Mouse (Mus musculus) CD4-positive, CD25-positive, alpha-beta regulatory T cell, adult 2 months (primary cell): ENCODE data around the gene Pym1.
"Not testable (repeated sequence)": the region's sequence is repeated elsewhere in the genome, so short reads cannot be mapped to it uniquely, and the experiment has no call there.

Source experiments
- DNase-seq: peaks from one replicate; pipeline ENCODE4 v3.0.0-alpha.2; 2012; ENCODE audit warnings: low read depth, low spot score

The Pym1 gene

DNA sequence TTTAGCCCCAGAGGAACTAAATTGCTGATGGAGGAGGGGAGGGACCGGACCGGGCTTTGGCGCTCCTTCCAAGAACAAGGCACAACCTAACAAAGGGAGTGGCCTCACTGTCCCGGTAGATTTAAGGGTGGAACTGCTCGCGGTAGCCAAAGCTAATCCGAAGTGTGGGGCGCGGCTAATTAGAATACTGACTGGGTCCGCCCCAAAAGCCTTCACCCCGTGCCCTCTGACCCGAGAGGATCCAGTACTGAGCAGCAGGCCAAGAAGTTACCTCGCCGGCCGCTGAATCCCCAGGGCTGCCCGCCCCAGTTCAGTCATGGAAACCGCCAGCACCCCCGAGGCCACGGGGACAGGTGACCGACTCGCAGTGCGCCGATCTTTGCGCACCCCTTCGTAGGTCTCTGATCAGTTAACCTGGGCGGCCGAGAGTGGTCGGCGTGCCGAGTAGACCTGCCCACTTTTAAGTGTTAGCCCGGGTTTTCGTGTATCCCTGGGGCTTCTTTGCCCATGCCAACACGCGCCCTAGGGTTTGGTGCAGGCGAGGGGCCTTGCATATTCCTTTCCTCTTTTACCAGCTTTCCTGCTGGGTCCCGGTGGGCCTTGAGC, at the start of gene Pym1:
TSS of gene Pym1 (plus strand) at position 244 of the 606 bp plus-strand sequence.
- peak; percentile 76 for DNase-seq

DNA sequence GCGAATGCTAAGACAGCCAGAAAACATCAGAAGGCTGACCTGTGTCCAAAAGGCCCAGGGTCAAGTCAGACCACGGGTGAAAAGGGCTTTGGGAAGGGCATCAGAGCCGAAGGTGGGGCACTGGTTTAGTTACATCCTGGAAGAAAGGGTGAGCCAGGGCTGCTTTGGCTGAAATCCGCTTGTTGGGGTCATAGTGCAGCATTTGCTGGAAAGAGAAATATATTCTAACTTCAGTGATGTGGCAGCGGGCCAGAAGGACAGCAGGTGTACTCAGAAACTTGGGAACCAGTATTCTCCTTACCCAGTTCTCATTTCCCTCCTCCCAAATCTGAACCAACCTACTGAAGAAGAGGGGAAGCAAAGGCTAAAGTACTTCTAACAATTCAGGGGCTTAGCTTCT, 48.7 kb upstream of the Pym1 start:
- DNase-seq = no peak

DNA sequence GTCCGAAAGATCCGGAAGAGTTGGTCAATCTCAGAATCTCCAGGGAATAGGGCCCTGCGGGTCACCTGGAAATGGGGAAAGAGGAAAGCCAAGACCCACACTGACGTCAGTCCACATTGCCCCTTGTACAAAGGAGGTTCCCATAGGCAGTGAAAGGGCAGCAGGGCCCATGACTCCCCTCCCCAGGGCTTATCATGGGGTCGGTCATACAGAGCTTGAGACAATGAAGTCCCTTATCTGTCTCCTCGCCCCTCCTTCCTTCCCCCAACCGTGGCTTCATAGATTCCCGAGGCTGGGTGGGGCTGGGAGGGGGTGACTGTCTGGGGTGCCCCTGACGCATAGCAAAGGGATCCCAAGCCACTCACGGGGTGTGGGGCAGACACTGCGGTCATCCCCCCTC, 48.1 kb upstream of the Pym1 start:
- DNase-seq = no peak

DNA sequence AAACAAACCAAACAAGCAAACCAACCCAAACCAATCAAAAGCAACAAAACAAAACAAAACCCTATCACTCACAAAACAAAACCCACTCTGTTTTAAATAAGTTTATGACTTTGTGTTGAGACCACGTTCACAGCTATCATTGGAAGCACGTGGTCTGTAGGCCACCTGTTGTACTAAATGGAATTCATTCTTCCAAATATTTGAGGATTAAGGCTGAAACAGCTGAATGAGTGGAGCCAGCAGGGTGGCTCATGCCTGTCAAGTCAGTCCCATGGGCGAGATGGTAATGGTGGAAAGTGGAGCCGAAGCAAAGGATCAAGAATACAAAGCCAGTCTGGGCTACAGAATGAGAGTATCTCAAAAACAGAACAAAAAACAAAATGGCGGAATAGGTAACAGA, 47.0 kb upstream of the Pym1 start:
- DNase-seq = no peak

DNA sequence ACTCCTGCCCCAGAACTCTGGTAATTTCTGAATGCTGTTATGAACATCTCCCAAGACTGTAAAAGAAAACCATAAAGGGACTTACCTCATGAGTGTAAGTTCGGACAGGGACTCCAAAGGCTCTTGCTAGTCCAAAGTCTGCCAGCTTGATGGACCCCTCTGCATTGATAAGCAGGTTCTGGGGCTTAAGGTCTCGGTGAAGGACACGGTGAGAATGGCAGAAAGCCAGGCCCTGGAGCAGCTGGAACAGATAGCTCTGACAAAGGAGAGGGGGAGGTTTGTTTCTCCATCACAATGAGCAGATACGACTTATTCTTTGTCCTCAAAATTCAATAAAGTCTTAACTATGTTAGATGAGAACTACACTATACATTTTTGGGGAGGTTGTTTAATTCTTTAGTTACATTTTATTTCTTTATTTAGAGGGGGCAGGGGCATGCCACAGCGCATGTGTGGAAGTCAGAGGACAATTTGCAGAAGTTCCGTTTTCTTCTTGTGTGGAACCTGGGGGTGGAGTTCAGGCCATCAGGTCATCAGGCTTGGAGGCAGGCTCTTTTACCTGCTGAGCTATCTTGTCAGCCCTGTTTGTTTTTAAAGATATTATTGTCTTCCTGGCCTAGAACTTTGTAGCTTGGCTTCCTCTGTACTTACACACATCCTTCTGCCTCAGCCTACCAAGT, 45.2 kb upstream of the Pym1 start:
- DNase-seq = no peak

DNA sequence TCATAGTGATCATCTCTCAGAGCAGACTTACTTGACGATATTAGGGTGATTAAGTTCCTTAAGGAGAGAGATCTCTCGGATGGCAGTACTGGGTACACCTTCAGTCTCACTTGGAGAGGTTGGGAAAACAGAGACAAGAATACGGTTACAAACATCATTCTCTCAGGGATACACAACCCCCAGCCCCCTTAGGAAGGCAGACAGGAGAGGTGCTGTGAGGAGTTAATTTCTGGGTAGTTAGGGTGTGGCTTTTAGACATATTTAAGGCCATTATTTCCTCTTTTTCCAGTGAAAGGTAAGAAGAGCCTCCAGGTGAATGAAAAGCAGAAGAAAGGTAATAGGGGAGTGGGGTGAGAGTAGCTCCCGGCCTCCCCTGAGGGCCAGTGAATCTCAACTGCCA, 43.8 kb upstream of the Pym1 start, which contains the start of gene Pmel:
TSS of gene Pmel (plus strand) at position 301 of the 400 bp plus-strand sequence.
- DNase-seq = no peak

DNA sequence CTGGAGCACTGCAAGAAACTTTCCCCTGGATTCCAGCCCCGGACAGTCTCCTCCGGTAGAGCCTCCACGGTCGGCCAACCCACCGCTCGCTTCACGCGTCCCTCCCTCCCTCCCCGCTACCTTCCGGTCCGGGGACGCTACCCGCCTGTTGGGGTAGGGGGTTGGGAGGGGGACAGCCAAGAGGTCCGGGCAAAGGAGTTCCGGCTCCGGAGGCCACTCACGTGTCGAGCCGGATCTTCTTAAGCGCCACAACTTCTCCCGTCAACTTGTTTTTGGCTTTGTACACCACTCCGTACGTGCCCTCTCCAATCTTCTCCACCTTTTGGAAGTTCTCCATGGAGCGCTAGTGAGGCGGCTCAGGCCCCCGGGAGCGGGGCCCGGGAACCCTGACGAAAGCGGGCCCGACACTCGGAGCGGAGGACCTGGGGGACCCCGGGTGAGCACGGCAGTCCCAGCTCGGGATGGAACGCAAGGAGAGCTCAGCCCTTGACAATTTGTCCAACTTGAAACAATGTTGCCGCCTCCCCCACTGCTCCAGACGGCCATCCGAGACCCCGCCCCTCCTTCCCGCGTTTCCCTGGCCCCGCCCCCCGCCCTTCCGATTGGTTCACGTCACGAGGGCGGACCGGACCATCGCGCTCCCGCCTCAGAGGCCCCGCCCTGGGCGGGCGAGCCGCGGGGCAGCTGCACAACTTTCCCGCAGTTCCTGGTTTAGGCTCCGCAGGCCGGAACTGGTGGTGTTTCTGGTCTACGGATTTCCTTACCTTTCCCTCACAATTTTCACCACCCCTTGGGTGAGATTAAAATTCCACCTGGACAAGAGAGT, 43.0 kb upstream of the Pym1 start, which contains the start of gene Cdk2:
TSS of gene Cdk2 (minus strand) at position 541 of the 826 bp plus-strand sequence.
- peak; percentile 94 for DNase-seq

DNA sequence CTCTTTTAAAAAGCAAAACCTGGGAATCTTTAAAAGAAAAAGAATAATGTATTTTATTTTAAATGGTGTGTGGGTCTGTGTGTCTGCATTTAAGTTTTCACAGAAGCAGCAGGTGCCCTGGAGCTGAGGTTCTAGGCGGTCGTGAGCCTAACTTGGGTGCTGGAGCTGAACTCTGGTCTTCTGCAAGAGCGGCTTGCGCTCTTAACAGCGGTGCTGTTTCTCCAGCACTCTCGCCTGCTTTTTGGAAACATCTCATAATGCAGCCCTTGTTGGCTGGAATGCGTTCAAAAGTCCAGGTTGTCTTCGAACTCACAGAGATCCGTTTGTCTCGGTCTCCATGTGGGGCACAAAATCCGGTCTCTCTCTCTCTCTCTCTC, 42.4 kb upstream of the Pym1 start:
- peak; percentile 40 for DNase-seq

DNA sequence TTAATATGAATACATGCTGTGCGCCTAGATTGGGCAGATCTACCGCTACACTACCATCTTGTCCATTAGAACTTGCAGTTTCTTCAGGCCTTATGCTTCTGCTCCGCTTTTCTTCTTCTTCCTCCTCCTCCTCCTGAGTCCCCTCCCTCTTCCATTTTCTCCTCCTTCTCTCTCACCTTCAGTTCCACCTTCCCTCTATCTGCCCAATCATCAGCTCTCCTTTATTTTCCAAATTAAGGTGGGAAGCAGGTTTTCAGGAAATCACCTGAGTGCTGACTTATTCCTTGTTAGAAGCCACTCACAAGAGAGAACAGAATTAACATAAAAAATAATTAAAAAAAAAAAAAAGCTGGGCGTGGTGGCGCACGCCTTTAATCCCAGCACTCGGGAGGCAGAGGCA, 36.4 kb upstream of the Pym1 start:
- DNase-seq = not testable (repeated sequence)

DNA sequence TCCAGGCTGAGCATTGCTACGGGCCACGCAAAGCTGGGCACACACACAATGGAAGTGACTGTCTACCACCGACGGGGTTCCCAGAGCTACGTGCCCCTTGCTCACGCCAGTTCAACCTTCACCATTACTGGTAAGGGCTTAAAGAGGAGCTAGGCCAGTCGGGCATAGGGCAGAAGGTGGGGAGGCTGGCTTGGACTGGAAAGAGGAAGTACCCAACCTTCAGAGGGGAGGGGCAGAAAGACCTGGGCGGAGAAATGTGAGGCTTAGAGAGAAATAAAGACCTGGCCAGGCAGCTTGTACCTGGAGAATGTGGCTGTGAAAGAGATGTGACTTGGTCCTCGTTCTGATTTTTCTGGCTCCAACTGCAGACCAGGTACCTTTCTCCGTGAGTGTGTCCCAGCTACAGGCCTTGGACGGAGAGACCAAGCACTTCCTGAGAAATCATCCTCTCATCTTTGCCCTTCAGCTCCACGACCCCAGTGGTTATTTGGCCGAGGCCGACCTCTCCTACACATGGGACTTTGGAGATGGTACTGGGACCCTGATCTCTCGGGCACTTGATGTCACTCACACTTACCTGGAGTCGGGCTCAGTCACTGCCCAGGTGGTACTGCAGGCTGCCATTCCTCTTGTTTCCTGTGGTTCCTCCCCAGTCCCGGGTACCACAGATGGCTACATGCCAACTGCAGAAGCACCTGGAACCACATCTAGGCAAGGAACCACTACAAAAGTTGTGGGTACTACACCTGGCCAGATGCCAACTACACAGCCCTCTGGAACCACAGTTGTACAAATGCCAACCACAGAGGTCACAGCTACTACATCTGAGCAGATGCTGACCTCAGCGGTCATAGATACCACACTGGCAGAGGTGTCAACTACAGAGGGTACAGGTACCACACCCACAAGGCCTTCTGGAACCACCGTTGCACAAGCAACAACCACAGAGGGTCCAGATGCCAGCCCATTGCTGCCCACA, 31.8 kb upstream of the Pym1 start:
- peak; percentile 76 for DNase-seq

DNA sequence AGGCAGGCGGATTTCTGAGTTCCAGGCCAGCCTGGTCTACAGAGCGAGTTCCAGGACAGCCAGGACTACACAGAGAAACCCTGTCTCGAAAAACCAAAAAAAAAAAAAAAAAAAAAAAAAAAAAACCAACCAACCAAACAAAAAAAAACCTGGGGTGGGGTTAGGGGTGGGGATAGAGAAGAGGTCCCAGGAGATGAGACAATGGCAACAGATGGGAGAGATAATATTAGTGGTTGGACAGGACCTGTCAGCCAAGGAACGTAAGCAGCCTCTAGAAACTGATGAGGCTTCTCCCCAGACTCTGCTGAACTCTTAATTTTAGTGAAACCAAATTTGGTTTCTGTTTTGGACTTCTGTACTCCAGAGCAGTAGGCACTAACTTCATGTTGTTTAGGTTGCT, 22.2 kb upstream of the Pym1 start:
- DNase-seq = not testable (repeated sequence)

DNA sequence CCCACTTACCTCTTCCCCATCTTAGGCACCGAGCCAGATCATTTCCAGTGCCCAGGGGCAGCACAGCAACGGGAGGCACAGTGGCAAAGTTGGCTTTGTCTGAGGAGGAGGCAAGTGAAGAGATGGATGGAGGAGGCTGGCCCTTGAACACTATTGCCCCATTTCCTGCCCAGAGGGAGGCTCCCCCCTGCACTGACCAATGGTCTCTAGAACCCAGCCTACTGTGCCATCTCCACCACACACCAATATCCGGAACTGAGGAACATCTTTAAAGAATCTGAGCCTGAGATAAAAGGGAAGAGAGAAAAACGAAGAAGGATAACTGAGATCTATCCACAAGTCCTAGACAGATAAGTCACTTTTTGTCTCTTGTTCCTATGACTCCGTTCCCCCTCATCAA, 19.6 kb upstream of the Pym1 start:
- DNase-seq = no peak

DNA sequence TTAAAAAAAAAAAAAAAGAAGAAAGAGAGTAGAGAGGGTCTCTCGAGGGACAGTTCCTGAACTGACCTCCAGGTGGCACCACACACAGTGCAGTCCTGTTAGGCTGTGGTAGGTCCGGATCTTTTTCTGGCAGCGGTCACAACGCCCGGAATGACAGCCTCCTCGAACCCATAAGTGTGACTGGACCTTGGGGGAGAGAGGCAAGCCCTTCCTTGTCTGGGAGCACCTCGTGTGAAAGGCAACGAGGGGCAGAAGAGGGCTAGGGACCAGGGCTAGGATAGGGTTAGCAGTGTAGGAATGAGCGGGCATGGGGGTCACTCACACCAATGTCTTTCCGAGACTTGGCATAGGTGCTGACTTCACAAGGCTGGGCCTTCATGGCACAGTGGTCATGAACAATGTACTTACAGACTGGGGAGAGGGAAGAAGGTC, 16.7 kb upstream of the Pym1 start:
- peak; percentile 84 for DNase-seq

DNA sequence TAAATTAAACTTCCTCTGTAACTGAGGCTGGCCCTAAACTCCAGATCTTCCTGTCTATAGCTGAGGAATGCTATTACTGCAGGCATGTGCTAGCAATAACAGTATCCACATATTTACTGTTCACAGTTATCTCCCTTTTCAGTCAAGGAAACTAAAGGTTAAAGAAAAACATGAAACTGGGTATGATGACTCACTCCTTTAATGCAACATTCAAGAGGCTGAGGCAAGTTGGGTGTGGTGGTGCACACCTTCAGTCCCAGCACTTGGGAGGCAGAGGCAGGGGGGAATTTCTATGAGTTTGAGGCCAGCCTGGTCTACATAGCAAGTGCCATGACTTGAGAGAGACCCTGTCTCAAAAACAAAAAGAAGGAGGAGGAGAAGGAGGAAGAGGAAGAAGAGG, 15.7 kb upstream of the Pym1 start:
- DNase-seq = peak; percentile 4

DNA sequence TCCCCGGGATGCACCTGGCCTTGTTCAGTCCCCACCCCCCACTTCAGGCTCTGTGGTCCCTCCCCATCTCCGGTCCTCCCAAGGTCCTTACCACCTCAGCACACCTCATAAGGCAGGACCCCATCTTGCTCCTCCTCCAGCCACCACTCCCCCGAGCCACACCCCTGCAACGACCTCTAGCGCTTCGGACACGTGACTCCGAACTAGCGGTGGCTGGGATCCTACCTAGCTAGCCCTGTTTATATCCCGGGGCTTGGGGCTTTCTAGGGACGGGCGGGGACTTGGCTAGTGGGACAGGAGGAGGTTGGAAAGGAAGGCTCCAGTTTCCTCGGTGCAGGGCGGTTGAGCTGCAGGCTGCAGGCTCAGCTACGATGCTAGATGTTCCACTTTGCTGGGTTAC, 10.3 kb upstream of the Pym1 start:
- DNase-seq = peak; percentile 24

DNA sequence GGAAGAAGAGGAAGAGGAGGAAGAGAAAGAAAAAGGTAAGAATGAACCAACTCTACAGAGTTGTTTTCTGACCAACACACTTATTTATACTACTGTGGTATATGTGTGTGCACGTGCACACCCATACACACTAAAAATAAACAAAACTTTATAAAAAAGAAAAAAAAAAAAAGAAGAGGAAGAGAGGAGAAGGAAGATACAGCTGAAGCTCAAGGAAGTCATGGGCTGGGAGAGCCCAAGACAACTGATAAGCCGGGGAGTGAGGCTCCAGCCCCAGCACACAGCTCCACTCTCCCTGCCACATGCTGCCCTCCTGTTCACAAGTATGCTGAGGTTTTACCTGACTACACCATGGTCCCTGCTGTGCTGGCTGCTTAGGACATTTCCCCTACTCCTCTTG, 7.4 kb upstream of the Pym1 start:
- DNase-seq = peak; percentile 21

DNA sequence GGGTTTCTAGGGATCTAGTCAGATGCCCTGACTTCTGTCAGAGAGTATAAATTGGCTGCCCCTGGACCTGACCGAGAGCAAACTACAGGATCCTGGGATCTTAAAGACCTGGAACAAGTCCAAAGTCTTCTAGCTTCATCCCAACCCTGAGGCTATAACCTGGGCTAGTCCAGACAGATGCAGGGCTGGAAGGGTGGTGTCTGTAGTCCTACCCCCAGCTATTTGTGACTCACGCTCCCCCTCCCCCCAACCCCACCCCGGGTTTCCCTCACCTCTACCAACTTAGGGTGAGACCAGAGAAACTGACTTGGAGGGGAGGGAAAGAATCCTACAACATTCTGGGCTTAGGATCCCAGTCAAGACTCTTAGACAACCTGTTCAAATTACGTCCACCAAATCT, 5.1 kb upstream of the Pym1 start:
- peak; percentile 43 for DNase-seq

DNA sequence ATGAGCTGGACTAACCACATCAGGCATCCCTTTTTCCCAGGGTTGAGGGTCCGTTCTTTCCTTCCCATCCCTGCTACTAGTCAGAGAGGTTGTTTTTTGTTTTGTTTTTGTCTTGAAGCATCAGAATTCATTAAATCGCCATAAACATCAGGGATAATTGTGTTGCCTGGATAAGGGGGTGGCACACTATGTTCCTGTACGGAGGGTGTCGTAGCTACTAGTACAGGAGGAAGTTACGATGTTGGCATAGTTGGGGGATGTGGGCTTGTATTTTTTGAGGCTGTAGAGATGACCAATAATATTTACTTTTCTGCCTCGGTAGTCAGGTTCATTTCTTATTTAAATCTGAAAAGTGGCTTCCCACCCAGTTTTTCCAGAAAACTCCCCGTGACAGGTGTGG, 4.5 kb upstream of the Pym1 start:
- no peak for DNase-seq

DNA sequence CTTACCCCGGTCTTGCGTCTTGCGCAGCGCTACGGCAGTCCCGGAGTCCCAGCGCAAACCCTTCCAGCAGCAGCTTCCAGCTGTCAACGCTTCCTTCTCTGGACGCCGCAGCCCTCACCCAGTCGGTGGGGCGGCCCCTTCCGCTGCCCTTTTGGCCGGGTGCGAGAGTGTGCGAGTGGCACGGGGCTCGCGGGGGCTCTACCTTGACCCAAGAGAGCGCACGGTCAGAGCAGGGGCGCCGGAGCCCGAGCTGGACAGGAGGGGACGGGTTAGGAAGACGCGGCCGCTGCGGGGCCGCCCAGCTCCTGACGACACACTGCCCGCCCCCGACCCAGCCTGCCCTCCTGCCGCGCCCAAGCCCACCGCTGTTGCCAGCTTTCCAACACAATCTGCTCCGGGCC, 3.9 kb upstream of the Pym1 start:
- DNase-seq = peak; percentile 57

DNA sequence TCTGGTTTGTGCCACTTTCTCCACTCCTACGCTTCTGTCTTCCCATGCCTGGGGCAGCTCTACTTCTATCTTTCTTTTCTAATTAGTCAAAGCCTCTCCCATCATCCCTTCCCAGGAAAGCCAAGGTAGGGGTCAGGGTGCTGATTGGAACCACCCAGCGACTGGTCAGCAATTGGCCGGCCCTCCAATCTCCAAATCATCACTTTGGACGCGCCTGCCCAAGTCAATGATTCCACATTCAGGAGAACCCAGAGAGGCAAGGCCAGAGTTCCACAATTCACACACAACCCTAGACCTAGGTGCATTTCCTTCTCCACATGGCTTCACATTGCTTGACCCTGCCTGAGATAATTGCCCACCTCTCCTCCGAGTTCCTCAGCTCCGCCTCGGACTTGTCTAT, 3.5 kb upstream of the Pym1 start:
- DNase-seq = no peak
